Mouse (Mus musculus) lung, postnatal 0 days (tissue): ENCODE measurements around the gene Pnkd. TPM values are rescaled to one million over a fixed set of nuclear protein-coding genes. Genes with fewer than 3 reads are reported as not detected.

Experiments
- ATAC-seq: fragments of 200-750 bp; cut with Nextera tagmentation; 2 replicates; pipeline ENCODE4 v1.8.0; 2017; ENCODE audit warnings: moderate library complexity
- DNase-seq: peaks from one replicate; pipeline ENCODE4 v3.0.0-alpha.2; 2016; ENCODE audit warnings: low spot score
- H3K27ac ChIP-seq: fragments of 300-500 bp; sonication (generic); 2 replicates; pipeline ENCODE4 v1.5.1; 2014; ENCODE audit warnings: antibody characterized with exemption, mild to moderate bottlenecking, low read length, mixed read lengths
- H3K27me3 ChIP-seq: fragments of 300-500 bp; sonication (generic); replicated peaks from 2 replicates; pipeline ENCODE4 v1.6.1; 2014; ENCODE audit warnings: low read length, mixed read lengths; ENCODE audit not compliant: insufficient read depth
- H3K36me3 ChIP-seq: fragments of 300-500 bp; sonication (generic); 2 replicates; pipeline ENCODE4 v1.6.1; 2014; ENCODE audit warnings: low read length, mixed read lengths; ENCODE audit not compliant: insufficient read depth
- H3K4me1 ChIP-seq: fragments of 300-500 bp; sonication (generic); 2 replicates; pipeline ENCODE4 v1.6.1; 2014; ENCODE audit warnings: antibody characterized with exemption, low read depth, low read length, mixed read lengths; ENCODE audit not compliant: insufficient read depth
- H3K4me2 ChIP-seq: fragments of 300-500 bp; sonication (generic); replicated peaks from 2 replicates; pipeline ENCODE4 v1.6.1; 2014; ENCODE audit warnings: low read depth, mild to moderate bottlenecking, low read length, moderate library complexity, mixed read lengths
- H3K4me3 ChIP-seq: fragments of 300-500 bp; sonication (generic); 2 replicates; pipeline ENCODE4 v1.5.1; 2014; ENCODE audit warnings: low read depth, low read length
- H3K9ac ChIP-seq: fragments of 300-500 bp; sonication (generic); replicated peaks from 2 replicates; pipeline ENCODE4 v1.6.1; 2014; ENCODE audit warnings: low read depth, mild to moderate bottlenecking
- H3K9me3 ChIP-seq: fragments of 300-500 bp; sonication (generic); 2 replicates; pipeline ENCODE4 v1.6.1; 2016; ENCODE audit warnings: low read length, mixed read lengths
- CTCF ChIP-seq: IDR thresholded peaks from 2 replicates; pipeline ENCODE4 v1.5.1; 2016; ENCODE audit warnings: antibody characterized with exemption, mild to moderate bottlenecking
- EP300 ChIP-seq: IDR thresholded peaks from 2 replicates; pipeline ENCODE4 v1.6.1; 2016; ENCODE audit warnings: antibody characterized with exemption, mild to moderate bottlenecking, control low read depth
- WGBS: fragments of 180-500 bp; shearing (Covaris S2); extraction: QIAGEN DNeasy Blood & Tissue Kit; methylation state at CpG from one replicate; pipeline ENCODE4 v1.1.7; 2014; 5-methylcytosine and 5-hydroxymethylcytosine counted together
- polyA plus RNA-seq: library from polyadenylated mRNA; unstranded; fragments of >200 nt; fragmentation: Nextera tagmentation; extraction: Ambion mirVana; gene quantifications from 2 replicates; pipeline ENCODE4 v1.2.1, GENCODE M21; 2015

The Pnkd gene
- polyA plus RNA-seq, 1 experiment from 2014 or later, result 88.7 TPM

GRCm38 (mm10) chr1:74280591-74281325, 4.0 kb upstream of the Pnkd start:
- H3K9ac ChIP-seq, result no peak overlapping the region
- H3K4me1 ChIP-seq, result 0 out of 2 replicates have a peak, but pooled peaks cover 3% of the 10 kb centered on the region
- H3K27ac ChIP-seq, result no peak overlapping the region
- H3K9me3 ChIP-seq, result no peaks in the 10 kb centered on the region
- H3K4me3 ChIP-seq, result no peak overlapping the region
- H3K36me3 ChIP-seq, result peaks cover 27% of the 10 kb centered on the region; the same call in 1 of the 2 replicates
- no peak for ATAC-seq
- H3K4me2 ChIP-seq, result no peak overlapping the region
- no peak for DNase-seq
- WGBS, result 91% methylated on average over 14 of the region's 14 CpGs
- no peak for TF ChIP-seq EP300
- TF ChIP-seq CTCF, result no peak
- H3K27me3 ChIP-seq, result no peaks in the 10 kb centered on the region

DNA sequence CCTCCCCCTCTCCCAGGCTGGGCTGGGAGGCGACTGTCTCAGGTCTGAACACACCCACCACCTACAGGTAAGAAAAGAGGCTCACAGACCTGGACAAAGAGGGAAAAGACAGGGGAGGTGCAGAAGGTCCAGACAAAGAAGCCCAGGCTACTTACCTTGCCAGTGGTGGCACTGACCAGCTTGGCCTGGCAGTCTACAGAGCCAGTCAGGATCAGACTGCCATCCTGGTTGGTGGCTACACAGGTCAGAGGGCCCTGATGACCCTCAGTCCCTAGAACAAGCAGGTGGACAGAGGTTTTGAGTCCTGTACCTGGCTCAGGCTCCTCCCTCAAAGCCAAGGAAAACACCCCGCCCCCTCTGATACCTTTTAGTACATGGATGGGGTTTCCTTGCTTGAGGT, 3.4 kb upstream of the Pnkd start:
- no peaks in the 10 kb centered on the region for H3K9me3 ChIP-seq
- 0 out of 2 replicates have a peak, but pooled peaks cover 5% of the 10 kb centered on the region for H3K4me1 ChIP-seq
- TF ChIP-seq CTCF (no peak), EP300 (no peak)
- WGBS, result 86% methylated on average over 2 of the region's 2 CpGs
- H3K4me2 ChIP-seq, result no peak overlapping the region
- H3K36me3 ChIP-seq, result peaks cover 27% of the 10 kb centered on the region; the same call in 1 of the 2 replicates
- H3K27me3 ChIP-seq, result no peaks in the 10 kb centered on the region
- ATAC-seq, result no peak
- DNase-seq, result no peak
- no peak overlapping the region for H3K4me3 ChIP-seq
- H3K27ac ChIP-seq, result no peak overlapping the region
- no peak overlapping the region for H3K9ac ChIP-seq

DNA sequence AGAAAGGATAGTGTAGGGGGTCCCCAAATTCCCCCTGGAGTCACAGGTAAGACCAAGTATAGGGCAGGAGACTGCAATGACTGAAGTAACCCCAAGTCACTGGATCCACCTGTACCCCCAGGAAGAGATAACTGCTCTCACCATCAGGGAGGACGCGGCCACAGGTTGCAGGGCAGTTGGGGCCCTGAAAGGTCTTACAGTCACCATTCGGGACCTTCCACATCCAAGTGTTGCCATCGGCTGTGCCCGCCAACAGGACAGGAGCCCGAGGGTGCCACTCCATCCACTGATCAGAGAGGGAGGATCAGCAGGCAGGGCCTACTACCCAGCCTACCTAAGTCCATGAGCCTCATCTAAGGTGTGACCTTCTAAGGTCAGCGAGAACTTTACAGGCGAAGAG, 2.8 kb upstream of the Pnkd start:
- H3K9ac ChIP-seq, result no peak overlapping the region
- ATAC-seq, result no peak

GRCm38 (mm10) chr1:74282896-74283625, 1.7 kb upstream of the Pnkd start:
- Histone ChIP-seq H3K36me3 (peaks cover 30% of the 10 kb centered on the region; the same call in 1 of the 2 replicates), H3K4me3 (no peak overlapping the region), H3K27ac (no peak overlapping the region), H3K9ac (no peak overlapping the region), H3K4me2 (no peak overlapping the region), H3K4me1 (0 out of 2 replicates have a peak, but pooled peaks cover 5% of the 10 kb centered on the region), H3K27me3 (no peaks in the 10 kb centered on the region), H3K9me3 (no peaks in the 10 kb centered on the region)
- no peak for ATAC-seq
- 84% methylated on average over 10 of the region's 10 CpGs for WGBS
- DNase-seq, result no peak
- no peak for TF ChIP-seq CTCF
- TF ChIP-seq EP300, result no peak

More for the DNA sequence above, 2.8 kb upstream of the Pnkd start:
- Histone ChIP-seq H3K27ac (no peak overlapping the region), H3K9me3 (no peaks in the 10 kb centered on the region), H3K4me2 (no peak overlapping the region), H3K4me3 (no peak overlapping the region), H3K27me3 (no peaks in the 10 kb centered on the region), H3K4me1 (0 out of 2 replicates have a peak, but pooled peaks cover 5% of the 10 kb centered on the region), H3K36me3 (peaks cover 27% of the 10 kb centered on the region; the same call in 1 of the 2 replicates)
- TF ChIP-seq EP300 (no peak), CTCF (no peak)
- no peak for DNase-seq
- WGBS, result 95% methylated on average over 8 of the region's 8 CpGs

- whole genome bisulfite sequencing, result 15% methylated on average over 13 of the region's 15 CpGs
- Histone ChIP-seq H3K36me3 (peaks cover 37% of the 10 kb centered on the region; the same call in 1 of the 2 replicates), H3K4me1 (peaks cover 10% of the 10 kb centered on the region), H3K27me3 (no peaks in the 10 kb centered on the region), H3K27ac (peak overlapping the region; percentile 74), H3K4me2 (peak overlapping the region; percentile 68), H3K4me3 (peak overlapping the region; percentile 74), H3K9ac (peak overlapping the region; percentile 70), H3K9me3 (no peaks in the 10 kb centered on the region)
- DNase-seq, result peak; percentile 83
- peak; percentile 43 for ATAC-seq
- no peak for TF ChIP-seq CTCF
- no peak for TF ChIP-seq EP300
Observed at GRCm38 (mm10) chr1:74283686-74284463, 855 bp upstream of the Pnkd start.
